ENCODE assay signal across 7 mouse cellular contexts in genomic region chr7:110930118-110930854, GRCm38 (mm10). TPM values are rescaled to one million over a fixed set of nuclear protein-coding genes. Genes with fewer than 3 reads are reported as not detected.
A peak's percentile ranks its signal among the peaks of the same experiment; 100 is the strongest.
DNase-seq lines count a peak whose midpoint lies in the region; ATAC-seq and TF ChIP-seq lines count a peak whose summit lies in the region.

No protein-coding gene starts in this region.

- TF ChIP-seq EP300 in liver, postnatal 0 days (IDR thresholded peaks at IDR 0.05; ENCODE audit: low read depth): 0 out of 2 replicates have a peak, but pooled peaks have one; percentile 9

- no peak overlapping the region for H3K9ac ChIP-seq in liver, postnatal 0 days (replicated peaks)

- H3K4me3 ChIP-seq in testis, adult 2 months (ENCODE audit: control insufficient read depth, low read depth, low read length): no peak overlapping the region
- H3K4me3 ChIP-seq in liver, postnatal 0 days (ENCODE audit: low read depth, low read length): no peak overlapping the region

- no peaks in the 10 kb centered on the region for H3K9me3 ChIP-seq in liver, postnatal 0 days (ENCODE audit: low read length)

- ATAC-seq in granulocyte monocyte progenitor cell, adult 5-6 weeks (replicated peaks; ENCODE audit: poor library complexity, severe bottlenecking): peak; percentile 91
- peak; percentile 84 for ATAC-seq in liver, postnatal 0 days

- H3K27me3 ChIP-seq in testis, adult 2 months (ENCODE audit: control insufficient read depth, insufficient read depth, low read length): no peaks in the 10 kb centered on the region
- H3K27me3 ChIP-seq in liver, postnatal 0 days (ENCODE audit: insufficient read depth, low read length): no peaks in the 10 kb centered on the region

- no peak overlapping the region for H3K4me2 ChIP-seq in liver, postnatal 0 days (ENCODE audit: low read depth, low read length)

- no peak for DNase-seq in testis, postnatal 10 days (ENCODE audit: low spot score)
- peak; percentile 40 for DNase-seq in adrenal gland, adult 8-10 months
- peak; percentile 70 for DNase-seq in kidney, postnatal 14 days
- DNase-seq in liver, postnatal 0 days: peak; percentile 67
- peak; percentile 53 for DNase-seq in thymus, postnatal 0 days (ENCODE audit: low spot score)

- 26% methylated on average over 3 of the region's 3 CpGs for WGBS in liver, postnatal 0 days (ENCODE audit: insufficient replicate concordance)

- peak; percentile 22; the same call in 1 of the 2 replicates for TF ChIP-seq CTCF in testis, adult 2 months (IDR thresholded peaks at IDR 0.05; ENCODE audit: control insufficient read depth, insufficient read depth, insufficient replicate concordance, low read depth, low read length)
- peak; percentile 95 for TF ChIP-seq CTCF in liver, postnatal 0 days (IDR thresholded peaks at IDR 0.05; ENCODE audit: low read depth)

- no peak overlapping the region for H3K27ac ChIP-seq in testis, adult 2 months (ENCODE audit: control insufficient read depth, insufficient read depth, low read depth, low read length)
- no peak overlapping the region for H3K27ac ChIP-seq in liver, postnatal 0 days (ENCODE audit: low read depth)

- H3K4me1 ChIP-seq in testis, adult 2 months (ENCODE audit: control insufficient read depth, insufficient read depth, low read length): no peaks in the 10 kb centered on the region
- no peaks in the 10 kb centered on the region; the same call in 1 of the 2 replicates for H3K4me1 ChIP-seq in liver, postnatal 0 days (ENCODE audit: insufficient read depth)

- no peaks in the 10 kb centered on the region for H3K36me3 ChIP-seq in testis, adult 2 months (ENCODE audit: control insufficient read depth, insufficient read depth, low read length)
- no peaks in the 10 kb centered on the region for H3K36me3 ChIP-seq in liver, postnatal 0 days (replicated peaks; ENCODE audit: insufficient read depth, low read length)

- no peak for TF ChIP-seq POLR2A in testis, adult 2 months (IDR thresholded peaks at IDR 0.05; ENCODE audit: control insufficient read depth, low read depth, low read length)

RNA-seq across cellular contexts. Expression of gene Mrvi1, which starts 52.0 kb away (rescaled TPM):
- 2.0 and 3.4 TPM in 2 replicates for polyA plus RNA-seq in testis, adult 2 months (2012; rRNA removed)
- 10 to 100 TPM; 11.5 to 16.7 (median 13.7) TPM for total RNA-seq in adrenal gland, adult 8-10 months (2022)
- total RNA-seq in granulocyte monocyte progenitor cell, adult 5-6 weeks (2014; fragmentation: Nextera tagmentation): 0.41 TPM in 1 of 2 replicates, not detected in the other
- 0.09 and 0.21 TPM in 2 replicates for total RNA-seq in granulocyte monocyte progenitor cell, adult 5-6 weeks (2017)
- polyA plus RNA-seq in liver, postnatal 0 days (2015; fragmentation: Nextera tagmentation; extraction: Ambion mirVana): 5.3 and 8.4 TPM in 2 replicates
- 0.92 and 1.1 TPM in 2 replicates for polyA plus RNA-seq in thymus, postnatal 0 days (2015; fragmentation: Nextera tagmentation; extraction: Ambion mirVana)
